Mouse (Mus musculus): ENCODE measurements at regions not wholly inside any gene's neighbourhood (a gene's known extent, or its start where the extent isn't known, plus 50 kb on each side); places are given as distances from the start of the nearest gene placed in this dataset.
"Not testable (repeated sequence)": the region's sequence is repeated elsewhere in the genome, so short reads cannot be mapped to it uniquely, and the experiment has no call there.

DNA sequence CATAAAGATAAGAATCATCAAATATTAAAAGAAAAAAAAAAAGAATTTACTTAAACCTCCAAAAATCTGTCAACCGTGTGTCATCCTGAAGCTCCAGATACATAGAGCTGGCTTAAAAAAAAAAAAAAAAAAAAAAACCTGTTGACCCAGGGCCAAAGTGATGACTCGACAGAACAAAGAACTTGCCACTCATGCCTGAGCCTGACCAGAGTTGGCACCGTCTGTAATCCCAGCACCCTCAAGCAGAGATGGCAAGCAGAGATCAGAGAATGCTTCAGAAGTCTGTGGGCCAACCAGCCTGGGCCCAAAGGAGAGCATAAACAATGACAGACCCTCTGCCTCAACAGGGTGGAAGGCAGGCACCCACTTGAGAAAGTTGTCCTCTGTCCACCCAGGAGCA, 230.3 kb downstream of the Nfkbiz start:
- Histone ChIP-seq H3K36me3 (no peaks in the 10 kb centered on the region), H3K27me3 (no peaks in the 10 kb centered on the region), H3K4me2 (no peak overlapping the region), H3K4me3 (no peak overlapping the region), H3K9me3 (no peaks in the 10 kb centered on the region), H3K27ac (replicated peaks) (no peak overlapping the region), H3K9ac (no peak overlapping the region), H3K4me1 (replicated peaks) (no peaks in the 10 kb centered on the region; the same call in 1 of the 2 replicates)
- WGBS = 90% methylated on average over 3 of the region's 3 CpGs
- no peak for ATAC-seq (ENCODE audit: low read depth)

DNA sequence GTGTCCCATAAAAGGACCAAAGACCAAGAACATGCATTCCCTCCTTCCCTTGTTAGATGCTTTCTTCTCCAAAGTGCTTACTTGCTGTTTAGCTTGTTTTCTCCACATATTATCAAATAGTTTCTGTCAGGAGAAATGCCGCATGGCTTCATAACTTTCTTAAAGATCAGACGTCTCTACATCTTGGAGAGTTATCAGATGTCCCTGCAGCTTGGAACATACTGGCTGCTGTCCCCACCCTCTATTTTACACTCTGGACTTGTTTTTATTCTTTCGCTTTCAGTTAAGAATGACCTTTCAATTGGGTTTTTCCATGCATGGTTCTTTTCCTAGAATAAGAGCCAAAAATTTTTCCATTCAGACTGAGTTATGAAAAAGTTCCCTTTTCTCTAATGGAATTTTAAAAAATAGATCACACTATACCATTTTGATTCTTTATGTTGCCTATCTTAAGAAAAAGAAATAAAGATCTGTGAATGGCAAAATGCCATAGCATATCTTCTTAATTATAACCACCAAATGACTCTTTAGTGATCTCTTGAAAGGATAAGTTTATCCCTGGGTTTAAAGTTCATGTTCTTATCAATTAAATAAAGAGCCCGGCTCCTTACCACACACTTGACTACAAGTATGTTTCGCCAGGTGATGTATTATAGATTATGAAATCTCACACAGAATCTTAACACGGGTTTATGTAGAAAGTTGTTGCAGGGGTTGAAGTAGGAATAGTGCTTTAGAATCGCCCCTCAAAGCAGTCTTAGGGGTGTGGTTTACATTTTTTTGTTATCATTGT, 232.1 kb downstream of the Nfkbiz start:
- no peaks in the 10 kb centered on the region for H3K9me3 ChIP-seq
- H3K36me3 ChIP-seq = no peaks in the 10 kb centered on the region
- H3K9ac ChIP-seq = no peak overlapping the region
- H3K4me1 ChIP-seq (replicated peaks) = no peaks in the 10 kb centered on the region; the same call in 1 of the 2 replicates
- H3K4me3 ChIP-seq = no peak overlapping the region
- H3K4me2 ChIP-seq = no peak overlapping the region
- 91% methylated on average over 7 of the region's 7 CpGs for WGBS
- ATAC-seq (ENCODE audit: low read depth) = no peak
- no peaks in the 10 kb centered on the region for H3K27me3 ChIP-seq
- no peak overlapping the region for H3K27ac ChIP-seq (replicated peaks)

DNA sequence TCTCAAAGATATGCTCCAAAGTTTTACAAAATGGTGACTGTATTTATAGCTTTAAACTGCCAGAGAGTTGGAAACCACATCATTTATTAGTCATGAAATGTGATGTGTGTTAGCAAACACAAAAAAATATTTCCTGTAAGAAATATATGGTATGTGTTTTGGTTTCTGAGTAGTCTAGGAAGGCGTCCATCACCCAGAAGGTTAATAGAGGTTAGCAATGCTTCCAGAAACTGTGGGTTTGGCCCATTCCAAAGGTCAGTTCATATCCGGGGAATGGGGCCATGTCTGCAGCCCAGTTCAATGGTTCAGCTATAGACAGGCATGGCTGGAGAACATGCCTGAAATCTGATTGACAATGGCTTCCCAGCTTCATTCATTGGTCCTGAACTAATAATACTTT, 235.1 kb downstream of the Nfkbiz start:
- Histone ChIP-seq H3K9me3 (no peaks in the 10 kb centered on the region), H3K4me1 (replicated peaks) (no peaks in the 10 kb centered on the region), H3K9ac (no peak overlapping the region), H3K27ac (replicated peaks) (no peak overlapping the region), H3K4me2 (no peak overlapping the region), H3K27me3 (no peaks in the 10 kb centered on the region), H3K36me3 (no peaks in the 10 kb centered on the region), H3K4me3 (no peak overlapping the region)
- no peak for ATAC-seq (ENCODE audit: low read depth)
- 80% methylated on average over 2 of the region's 2 CpGs for WGBS

DNA sequence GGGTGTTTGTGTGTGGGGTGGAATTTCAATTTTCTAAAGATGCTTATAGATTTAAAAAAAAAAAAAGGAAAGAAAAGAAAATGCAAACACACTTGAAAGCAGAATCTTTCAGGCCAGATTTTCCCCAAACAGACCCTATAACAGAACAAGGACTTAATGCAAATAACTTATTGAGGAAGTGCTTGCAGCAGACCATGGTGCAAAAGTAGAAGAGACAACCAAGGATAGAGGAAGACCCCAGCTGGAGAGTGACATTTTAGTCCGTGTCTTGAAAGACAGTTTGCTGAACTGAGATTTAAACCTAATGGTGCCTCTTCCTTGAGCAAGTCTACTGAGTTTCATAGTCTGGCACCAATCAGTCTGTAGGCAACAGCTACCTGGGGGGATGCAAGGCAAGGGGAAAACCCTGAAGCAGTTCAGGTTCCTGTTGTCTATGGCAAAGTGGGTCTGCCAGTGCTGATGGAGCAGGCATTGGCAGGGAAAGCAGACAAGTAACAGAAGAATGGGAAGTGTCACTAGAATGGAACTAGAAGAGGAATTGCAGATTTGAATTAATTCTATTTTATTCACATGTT, 249.2 kb downstream of the Nfkbiz start:
- ATAC-seq (ENCODE audit: low read depth) = no peak
- Histone ChIP-seq H3K27me3 (no peaks in the 10 kb centered on the region), H3K9me3 (no peaks in the 10 kb centered on the region), H3K36me3 (no peaks in the 10 kb centered on the region), H3K27ac (replicated peaks) (no peak overlapping the region), H3K4me1 (replicated peaks) (no peaks in the 10 kb centered on the region), H3K9ac (no peak overlapping the region), H3K4me3 (no peak overlapping the region), H3K4me2 (no peak overlapping the region)
- 82% methylated on average over 1 of the region's 1 CpGs for WGBS

DNA sequence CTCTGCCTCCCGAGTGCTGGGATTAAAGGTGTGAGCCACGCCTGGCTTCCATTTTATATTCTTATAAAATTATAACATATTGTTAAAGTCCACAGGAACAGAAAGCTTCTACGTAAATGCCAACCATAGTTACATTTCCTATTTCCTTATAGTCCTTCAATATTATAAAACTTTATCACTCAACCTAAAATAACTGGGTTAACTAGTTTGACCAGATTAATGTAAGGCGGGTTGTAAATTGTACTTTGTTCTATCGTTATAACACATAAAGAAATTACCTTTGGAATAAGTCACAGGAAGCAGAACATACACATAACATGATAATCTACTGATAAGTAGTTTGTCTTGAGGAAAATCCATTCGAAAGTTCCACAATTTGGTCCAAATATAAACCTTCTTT, 251.6 kb downstream of the Nfkbiz start:
- no peak overlapping the region for H3K4me2 ChIP-seq
- 95% methylated on average over 6 of the region's 6 CpGs for WGBS
- no peak overlapping the region for H3K27ac ChIP-seq (replicated peaks)
- H3K9me3 ChIP-seq = no peaks in the 10 kb centered on the region
- no peaks in the 10 kb centered on the region for H3K36me3 ChIP-seq
- H3K4me3 ChIP-seq = no peak overlapping the region
- H3K4me1 ChIP-seq (replicated peaks) = no peaks in the 10 kb centered on the region
- H3K27me3 ChIP-seq = no peaks in the 10 kb centered on the region
- ATAC-seq (ENCODE audit: low read depth) = no peak
- H3K9ac ChIP-seq = no peak overlapping the region

DNA sequence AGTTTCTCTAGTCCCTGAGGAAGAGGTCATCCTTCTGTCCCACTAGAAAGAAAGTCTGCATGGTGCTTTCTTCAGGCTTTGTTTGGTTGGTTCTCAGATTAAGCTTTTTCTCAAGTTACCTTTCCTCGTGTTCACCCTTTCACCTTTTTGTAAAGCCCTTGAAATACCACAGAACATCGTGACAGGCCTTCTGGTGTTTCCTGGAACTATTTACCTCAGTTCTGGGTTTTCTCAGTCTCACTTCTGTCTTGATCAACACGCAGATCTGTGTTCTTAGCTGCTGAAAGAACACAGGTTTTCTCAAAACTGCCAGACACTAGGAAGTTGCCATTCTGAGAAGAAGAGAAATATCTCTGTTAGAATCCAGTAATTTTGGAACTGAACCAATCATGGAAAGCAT, 255.8 kb downstream of the Nfkbiz start:
- Histone ChIP-seq H3K9ac (no peak overlapping the region), H3K4me3 (no peak overlapping the region), H3K9me3 (no peaks in the 10 kb centered on the region), H3K36me3 (no peaks in the 10 kb centered on the region), H3K27me3 (no peaks in the 10 kb centered on the region), H3K4me2 (no peak overlapping the region), H3K4me1 (replicated peaks) (no peaks in the 10 kb centered on the region), H3K27ac (replicated peaks) (no peak overlapping the region)
- ATAC-seq (ENCODE audit: low read depth) = no peak
- WGBS = 72% methylated on average over 3 of the region's 3 CpGs

DNA sequence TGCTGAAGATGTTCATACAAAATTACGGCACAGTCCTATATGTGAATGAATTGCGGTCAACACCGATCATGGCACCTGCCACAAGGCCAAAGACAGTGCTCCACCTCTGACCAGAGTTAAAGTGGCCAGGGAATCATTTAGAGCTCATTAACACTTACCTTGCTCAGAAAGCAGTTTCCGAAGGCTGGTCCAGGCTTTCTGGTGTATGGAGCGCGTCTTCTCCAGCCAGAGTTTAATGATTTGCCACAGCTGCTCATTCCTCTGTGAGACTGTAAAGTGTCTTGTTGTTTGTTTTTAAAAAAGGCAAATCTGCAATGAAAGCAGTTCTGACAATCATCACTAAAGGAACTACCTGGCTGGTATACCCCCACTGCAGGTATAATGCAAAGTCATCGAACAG, 256.7 kb downstream of the Nfkbiz start:
- Histone ChIP-seq H3K9ac (no peak overlapping the region), H3K4me2 (no peak overlapping the region), H3K9me3 (no peaks in the 10 kb centered on the region), H3K4me3 (no peak overlapping the region), H3K27ac (replicated peaks) (no peak overlapping the region), H3K4me1 (replicated peaks) (no peaks in the 10 kb centered on the region), H3K36me3 (no peaks in the 10 kb centered on the region), H3K27me3 (no peaks in the 10 kb centered on the region)
- 96% methylated on average over 7 of the region's 7 CpGs for WGBS
- no peak for ATAC-seq (ENCODE audit: low read depth)

DNA sequence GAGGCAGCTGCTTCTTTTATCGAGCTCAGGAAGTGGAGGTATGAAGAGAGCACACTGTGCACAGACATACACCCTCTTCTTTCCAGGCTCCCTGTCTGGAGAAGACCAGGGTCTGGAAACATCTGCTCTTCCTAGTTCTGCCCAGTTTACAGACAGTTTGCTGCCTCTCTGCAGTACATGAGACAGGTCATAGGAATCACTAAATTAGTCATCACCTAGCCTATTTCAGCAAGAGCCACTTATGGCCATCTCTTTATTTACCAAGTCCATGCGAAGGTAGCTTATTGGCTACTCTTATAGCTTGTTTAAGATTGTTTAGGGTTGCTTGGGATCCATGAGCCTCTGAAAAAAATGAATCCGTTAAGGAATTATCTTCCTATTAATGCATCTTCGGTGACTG, 257.9 kb downstream of the Nfkbiz start:
- H3K36me3 ChIP-seq = no peaks in the 10 kb centered on the region
- no peaks in the 10 kb centered on the region for H3K4me1 ChIP-seq (replicated peaks)
- H3K4me2 ChIP-seq = no peak overlapping the region
- H3K9me3 ChIP-seq = no peaks in the 10 kb centered on the region
- 91% methylated on average over 4 of the region's 4 CpGs for WGBS
- H3K4me3 ChIP-seq = no peak overlapping the region
- H3K27ac ChIP-seq (replicated peaks) = no peak overlapping the region
- no peak for ATAC-seq (ENCODE audit: low read depth)
- H3K27me3 ChIP-seq = no peaks in the 10 kb centered on the region
- no peak overlapping the region for H3K9ac ChIP-seq

DNA sequence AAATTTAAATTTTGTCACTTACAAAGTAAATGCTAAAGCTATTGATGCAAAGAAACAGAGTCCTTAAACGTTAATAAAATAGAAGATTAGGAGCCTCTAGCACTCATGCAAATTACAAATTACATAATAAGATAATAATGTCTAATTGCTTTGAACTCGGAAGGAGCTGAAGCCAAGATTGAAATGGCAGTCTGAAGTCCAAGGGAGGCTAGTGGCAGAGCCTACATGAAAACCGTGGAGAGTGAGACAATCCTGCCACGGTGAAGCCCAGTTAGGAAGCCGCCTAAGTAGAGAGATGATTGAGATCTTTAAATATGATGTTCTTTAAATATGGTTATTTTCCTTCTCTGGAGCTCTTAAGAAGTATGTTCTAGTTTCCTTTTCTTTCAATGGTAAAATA, 260.0 kb downstream of the Nfkbiz start:
- no peaks in the 10 kb centered on the region for H3K9me3 ChIP-seq
- no peaks in the 10 kb centered on the region for H3K27me3 ChIP-seq
- H3K4me1 ChIP-seq (replicated peaks) = no peaks in the 10 kb centered on the region
- no peak overlapping the region for H3K27ac ChIP-seq (replicated peaks)
- no peak overlapping the region for H3K9ac ChIP-seq
- ATAC-seq (ENCODE audit: low read depth) = no peak
- WGBS = 88% methylated on average over 5 of the region's 5 CpGs
- H3K4me2 ChIP-seq = no peak overlapping the region
- no peak overlapping the region for H3K4me3 ChIP-seq
- no peaks in the 10 kb centered on the region for H3K36me3 ChIP-seq

DNA sequence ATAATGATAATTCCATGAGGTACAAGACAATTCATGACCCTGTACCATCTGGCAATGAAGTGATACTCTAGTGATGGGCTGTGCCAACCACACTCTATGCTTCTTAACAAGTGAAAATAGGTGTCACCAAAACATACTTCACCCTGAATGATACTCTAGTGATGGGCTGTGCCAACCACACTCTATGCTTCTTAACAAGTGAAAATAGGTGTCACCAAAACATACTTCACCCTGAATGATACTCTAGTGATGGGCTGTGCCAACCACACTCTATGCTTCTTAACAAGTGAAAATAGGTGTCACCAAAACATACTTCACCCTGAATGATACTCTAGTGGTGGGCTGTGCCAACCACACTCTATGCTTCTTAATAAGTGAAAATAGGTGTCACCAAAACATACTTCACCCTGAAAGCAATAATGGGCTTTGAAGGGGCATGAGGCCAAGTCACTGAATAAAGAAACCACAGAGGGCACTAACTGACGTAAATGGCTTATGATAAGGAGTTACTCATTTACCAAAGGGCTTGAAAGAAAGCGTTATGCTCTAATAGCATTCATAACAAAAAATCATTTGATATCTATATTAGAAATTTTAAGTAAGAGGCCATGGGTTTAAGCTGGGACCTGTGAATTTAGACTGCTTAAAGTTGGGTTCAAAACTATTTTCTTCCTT, 263.0 kb downstream of the Nfkbiz start:
- WGBS = 93% methylated on average over 2 of the region's 2 CpGs
- H3K9me3 ChIP-seq; H3K27ac ChIP-seq (replicated peaks); H3K27me3 ChIP-seq; ATAC-seq (ENCODE audit: low read depth); H3K4me1 ChIP-seq (replicated peaks); H3K9ac ChIP-seq; H3K4me2 ChIP-seq; H3K36me3 ChIP-seq; H3K4me3 ChIP-seq: not testable (repeated sequence)

DNA sequence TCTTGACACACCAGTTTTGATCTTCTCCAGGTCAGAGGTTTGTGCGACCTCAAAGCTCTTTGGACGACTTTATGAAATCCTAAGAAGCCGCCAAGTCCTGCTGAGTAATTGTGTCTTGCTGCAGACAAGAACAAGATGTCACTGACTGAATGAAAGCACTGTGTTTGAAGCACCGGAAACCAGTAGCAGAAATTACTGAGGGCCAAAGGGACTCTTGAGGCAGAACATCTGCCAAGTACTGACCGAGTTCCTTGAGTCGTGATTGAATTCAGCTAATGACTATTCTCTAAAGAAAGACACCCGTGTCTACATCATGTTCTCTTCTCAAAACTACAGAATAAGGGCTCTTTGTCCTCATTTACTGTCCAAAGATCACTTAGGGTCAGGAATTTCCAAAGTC, 267.6 kb downstream of the Nfkbiz start:
- no peak overlapping the region for H3K4me3 ChIP-seq
- no peak overlapping the region for H3K27ac ChIP-seq (replicated peaks)
- no peak overlapping the region for H3K4me2 ChIP-seq
- 59% methylated on average over 7 of the region's 7 CpGs for WGBS
- ATAC-seq (ENCODE audit: low read depth) = no peak
- no peaks in the 10 kb centered on the region for H3K4me1 ChIP-seq (replicated peaks)
- H3K36me3 ChIP-seq = no peaks in the 10 kb centered on the region
- H3K27me3 ChIP-seq = no peaks in the 10 kb centered on the region
- H3K9ac ChIP-seq = no peak overlapping the region
- H3K9me3 ChIP-seq = no peaks in the 10 kb centered on the region

DNA sequence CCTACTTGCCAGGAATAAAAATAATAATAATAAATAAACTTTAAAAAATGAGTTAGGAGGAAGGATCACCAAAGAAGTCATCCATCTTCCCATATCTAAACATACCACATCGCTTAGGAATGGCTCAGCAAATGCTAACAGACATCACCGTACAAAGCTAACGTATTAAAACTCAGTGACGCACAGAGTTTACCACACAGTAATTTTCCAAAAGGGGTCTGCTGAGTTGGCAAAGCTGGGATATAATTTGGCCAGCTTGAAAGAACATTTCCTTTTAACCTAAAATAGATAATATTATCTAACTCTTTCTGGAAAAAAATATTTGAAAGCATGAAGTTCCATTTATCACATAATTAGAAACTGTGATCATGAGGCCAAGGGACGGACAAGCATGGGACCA, 268.6 kb downstream of the Nfkbiz start:
- Histone ChIP-seq H3K36me3 (no peaks in the 10 kb centered on the region), H3K4me3 (no peak overlapping the region), H3K9ac (no peak overlapping the region), H3K4me1 (replicated peaks) (no peaks in the 10 kb centered on the region), H3K27me3 (no peaks in the 10 kb centered on the region), H3K27ac (replicated peaks) (no peak overlapping the region), H3K4me2 (no peak overlapping the region), H3K9me3 (no peaks in the 10 kb centered on the region)
- whole genome bisulfite sequencing = 88% methylated on average over 5 of the region's 5 CpGs
- ATAC-seq (ENCODE audit: low read depth) = no peak

All from neural tube, embryonic 13.5 days (tissue).